Mouse (Mus musculus): ENCODE data around the gene Tnpo1. TPM values are rescaled to one million over a fixed set of nuclear protein-coding genes. Genes with fewer than 3 reads are reported as not detected.
A peak's percentile ranks its signal among the peaks of the same experiment; 100 is the strongest.

Tnpo1 gene
- polyA plus RNA-seq, 1 experiment from 2014 or later, result 46.5 TPM

GRCm38 (mm10) chr13:98958177-98958576, 32.0 kb upstream of the Tnpo1 start:
- no peaks in the 10 kb centered on the region for H3K4me1 ChIP-seq (ENCODE audit: insufficient read depth)
- 49% methylated on average over 2 of the region's 2 CpGs for WGBS
- DNase-seq, result no peak
- H3K27ac ChIP-seq (ENCODE audit: low read depth), result no peak overlapping the region
- H3K9ac ChIP-seq, result no peak overlapping the region
- no peaks in the 10 kb centered on the region for H3K36me3 ChIP-seq (ENCODE audit: insufficient read depth)
- no peak overlapping the region for H3K4me3 ChIP-seq (ENCODE audit: low read depth, low read length)
- no peak overlapping the region for H3K4me2 ChIP-seq
- H3K27me3 ChIP-seq (ENCODE audit: insufficient read depth, low read length), result no peaks in the 10 kb centered on the region
- ATAC-seq (ENCODE audit: insufficient read depth), result no peak
- no peak for TF ChIP-seq CTCF (IDR thresholded peaks at IDR 0.05; ENCODE audit: low read depth)
- no peaks in the 10 kb centered on the region for H3K9me3 ChIP-seq (ENCODE audit: low read depth, low read length)

- Histone ChIP-seq H3K27me3 (ENCODE audit: insufficient read depth, low read length) (no peaks in the 10 kb centered on the region), H3K4me3 (ENCODE audit: low read depth, low read length) (no peak overlapping the region), H3K9me3 (ENCODE audit: low read depth, low read length) (no peaks in the 10 kb centered on the region), H3K9ac (no peak overlapping the region), H3K27ac (ENCODE audit: low read depth) (no peak overlapping the region), H3K4me2 (no peak overlapping the region), H3K4me1 (ENCODE audit: insufficient read depth) (no peaks in the 10 kb centered on the region), H3K36me3 (ENCODE audit: insufficient read depth) (no peaks in the 10 kb centered on the region)
- ATAC-seq (ENCODE audit: insufficient read depth), result no peak
- 76% methylated on average over 2 of the region's 2 CpGs for WGBS
- no peak for DNase-seq
- TF ChIP-seq CTCF (IDR thresholded peaks at IDR 0.05; ENCODE audit: low read depth), result no peak
These were observed 30.0 kb upstream of the Tnpo1 start for GRCm38 (mm10) chr13:98956209-98956608.

- no peaks in the 10 kb centered on the region for H3K4me1 ChIP-seq (ENCODE audit: insufficient read depth)
- WGBS, result 51% methylated on average over 6 of the region's 6 CpGs
- ATAC-seq (ENCODE audit: insufficient read depth) (no peak), DNase-seq (no peak)
- no peak overlapping the region for H3K4me3 ChIP-seq (ENCODE audit: low read depth, low read length)
- H3K9ac ChIP-seq, result no peak overlapping the region; the same call in 1 of the 2 replicates
- H3K27ac ChIP-seq (ENCODE audit: low read depth), result no peak overlapping the region
- H3K27me3 ChIP-seq (ENCODE audit: insufficient read depth, low read length), result no peaks in the 10 kb centered on the region
- H3K4me2 ChIP-seq, result no peak overlapping the region
- no peaks in the 10 kb centered on the region for H3K36me3 ChIP-seq (ENCODE audit: insufficient read depth)
- H3K9me3 ChIP-seq (ENCODE audit: low read depth, low read length), result no peaks in the 10 kb centered on the region
- TF ChIP-seq CTCF (IDR thresholded peaks at IDR 0.05; ENCODE audit: low read depth), result no peak
These were observed 29.5 kb upstream of the Tnpo1 start for GRCm38 (mm10) chr13:98955676-98956075.

GRCm38 (mm10) chr13:98955226-98955625, 29.0 kb upstream of the Tnpo1 start:
- no peak overlapping the region for H3K9ac ChIP-seq
- H3K9me3 ChIP-seq (ENCODE audit: low read depth, low read length), result no peaks in the 10 kb centered on the region
- H3K27me3 ChIP-seq (ENCODE audit: insufficient read depth, low read length), result no peaks in the 10 kb centered on the region
- H3K4me1 ChIP-seq (ENCODE audit: insufficient read depth), result no peaks in the 10 kb centered on the region
- no peak overlapping the region for H3K4me2 ChIP-seq
- H3K36me3 ChIP-seq (ENCODE audit: insufficient read depth), result no peaks in the 10 kb centered on the region
- H3K4me3 ChIP-seq (ENCODE audit: low read depth, low read length), result no peak overlapping the region
- ATAC-seq (ENCODE audit: insufficient read depth) (no peak), DNase-seq (peak; percentile 15)
- no peak for TF ChIP-seq CTCF (IDR thresholded peaks at IDR 0.05; ENCODE audit: low read depth)
- H3K27ac ChIP-seq (ENCODE audit: low read depth), result no peak overlapping the region
- 33% methylated on average over 5 of the region's 5 CpGs for WGBS

GRCm38 (mm10) chr13:98953830-98954229, 27.6 kb upstream of the Tnpo1 start:
- DNase-seq, result no peak
- no peak overlapping the region for H3K27ac ChIP-seq (ENCODE audit: low read depth)
- no peaks in the 10 kb centered on the region for H3K36me3 ChIP-seq (ENCODE audit: insufficient read depth)
- H3K4me3 ChIP-seq (ENCODE audit: low read depth, low read length), result no peak overlapping the region
- no peak overlapping the region for H3K4me2 ChIP-seq
- H3K27me3 ChIP-seq (ENCODE audit: insufficient read depth, low read length), result no peaks in the 10 kb centered on the region
- TF ChIP-seq CTCF (IDR thresholded peaks at IDR 0.05; ENCODE audit: low read depth), result no peak
- H3K4me1 ChIP-seq (ENCODE audit: insufficient read depth), result no peaks in the 10 kb centered on the region
- H3K9me3 ChIP-seq (ENCODE audit: low read depth, low read length), result no peaks in the 10 kb centered on the region
- no peak overlapping the region for H3K9ac ChIP-seq
- WGBS, result 84% methylated on average over 5 of the region's 5 CpGs
- no peak for ATAC-seq (ENCODE audit: insufficient read depth)

GRCm38 (mm10) chr13:98951951-98952350, 25.8 kb upstream of the Tnpo1 start:
- Histone ChIP-seq H3K4me2 (no peak overlapping the region), H3K4me3 (ENCODE audit: low read depth, low read length) (no peak overlapping the region), H3K27ac (ENCODE audit: low read depth) (no peak overlapping the region), H3K9me3 (ENCODE audit: low read depth, low read length) (no peaks in the 10 kb centered on the region), H3K9ac (no peak overlapping the region), H3K27me3 (ENCODE audit: insufficient read depth, low read length) (no peaks in the 10 kb centered on the region), H3K4me1 (ENCODE audit: insufficient read depth) (no peaks in the 10 kb centered on the region), H3K36me3 (ENCODE audit: insufficient read depth) (no peaks in the 10 kb centered on the region)
- DNase-seq (no peak), ATAC-seq (ENCODE audit: insufficient read depth) (no peak)
- no peak for TF ChIP-seq CTCF (IDR thresholded peaks at IDR 0.05; ENCODE audit: low read depth)
- WGBS, result 62% methylated on average over 7 of the region's 7 CpGs

- no peak overlapping the region for H3K27ac ChIP-seq (ENCODE audit: low read depth)
- H3K9ac ChIP-seq, result no peak overlapping the region
- no peaks in the 10 kb centered on the region for H3K4me1 ChIP-seq (ENCODE audit: insufficient read depth)
- no peak for TF ChIP-seq CTCF (IDR thresholded peaks at IDR 0.05; ENCODE audit: low read depth)
- no peak overlapping the region for H3K4me2 ChIP-seq
- ATAC-seq (ENCODE audit: insufficient read depth) (no peak), DNase-seq (no peak)
- no peaks in the 10 kb centered on the region for H3K36me3 ChIP-seq (ENCODE audit: insufficient read depth)
- WGBS, result 53% methylated on average over 4 of the region's 4 CpGs
- H3K4me3 ChIP-seq (ENCODE audit: low read depth, low read length), result no peak overlapping the region
- no peaks in the 10 kb centered on the region for H3K27me3 ChIP-seq (ENCODE audit: insufficient read depth, low read length)
- H3K9me3 ChIP-seq (ENCODE audit: low read depth, low read length), result no peaks in the 10 kb centered on the region
These were observed 22.0 kb upstream of the Tnpo1 start for GRCm38 (mm10) chr13:98948146-98948545.

GRCm38 (mm10) chr13:98946434-98946833, 20.2 kb upstream of the Tnpo1 start:
- Histone ChIP-seq H3K9me3 (ENCODE audit: low read depth, low read length) (no peaks in the 10 kb centered on the region), H3K4me3 (ENCODE audit: low read depth, low read length) (no peak overlapping the region), H3K9ac (no peak overlapping the region), H3K36me3 (ENCODE audit: insufficient read depth) (no peaks in the 10 kb centered on the region), H3K4me2 (no peak overlapping the region), H3K27ac (ENCODE audit: low read depth) (no peak overlapping the region), H3K4me1 (ENCODE audit: insufficient read depth) (no peaks in the 10 kb centered on the region), H3K27me3 (ENCODE audit: insufficient read depth, low read length) (no peaks in the 10 kb centered on the region)
- no peak for TF ChIP-seq CTCF (IDR thresholded peaks at IDR 0.05; ENCODE audit: low read depth)
- WGBS, result 78% methylated on average over 7 of the region's 7 CpGs
- DNase-seq, result no peak
- no peak for ATAC-seq (ENCODE audit: insufficient read depth)
